Mouse (Mus musculus) left cerebral cortex, postnatal 14 days (tissue): ENCODE measurements around the gene Bhlhe40. TPM values are rescaled to one million over a fixed set of nuclear protein-coding genes. Genes with fewer than 3 reads are reported as not detected.

Experiments
- DNase-seq, 2 experiments: peaks; one replicate each; pipeline ENCODE4 v3.0.0; 2021 to 2022; ENCODE audit warnings: low spot score in 2 of 2, mixed read lengths in 1 of 2
- intact Hi-C: fragments of 180-260 bp; cut with DNase I; formaldehyde crosslinking; loops from one replicate; pipeline ENCODE4 v1.15.1; 2025
- long read RNA-seq, 2 experiments: library from polyadenylated mRNA; stranded (forward); transcript quantifications; one replicate each; pipeline ENCODE4 v2.0.0; 2021
- total RNA-seq, 2 experiments: library from RNA; stranded (reverse); gene quantifications; 2 replicates each; pipeline ENCODE4 v1.2.3; 2021

The Bhlhe40 gene
- 10 to 100 TPM; 55.2 to 77.3 TPM for total RNA-seq
- long read RNA-seq, experiment 1, transcript Bhlhe40-204 (1 exons, 2,620 nt): minor isoform, 12 of 68 reads
- long read RNA-seq, experiment 1, transcript Bhlhe40-201 (5 exons, 3,113 nt): major isoform, 52 of 68 reads
- long read RNA-seq, experiment 1, partial matches to known transcripts: 2 of 68 reads
- long read RNA-seq, experiment 1, other reads (novel, unspliced or antisense): 2 of 68 reads
- long read RNA-seq, experiment 2, transcript Bhlhe40-201 (5 exons, 3,113 nt): major isoform, 75 of 93 reads
- long read RNA-seq, experiment 2, transcript Bhlhe40-204 (1 exons, 2,620 nt): minor isoform, 12 of 93 reads
- long read RNA-seq, experiment 2, partial matches to known transcripts: 2 of 93 reads
- long read RNA-seq, experiment 2, other reads (novel, unspliced or antisense): 4 of 93 reads

- intact Hi-C loops: loop anchor here (1.0 to 5.0 kb wide), 4 partner anchors 48 to 203 kb away; no protein-coding TSS in a partner anchor
- DNase-seq: peak; percentile 86 to 97
Measured at GRCm38 (mm10) chr6:108660206-108660877, at the start of gene Bhlhe40. Gene Bhlhe40 (plus strand): TSS chr6:108660629.

GRCm38 (mm10) chr6:108611663-108612062 is 48.8 kb upstream of the Bhlhe40 start:
- no peak for DNase-seq
- intact Hi-C loops: loop anchor here (5.0 kb wide), 1 partner anchor 36 kb away; no protein-coding TSS in a partner anchor

- intact Hi-C loops: no loop called here
- no peak for DNase-seq
Measured at GRCm38 (mm10) chr6:108618025-108618424, 42.4 kb upstream of the Bhlhe40 start.

- no peak for DNase-seq
- intact Hi-C loops: no loop called here
Measured at GRCm38 (mm10) chr6:108623028-108623565, 37.3 kb upstream of the Bhlhe40 start.

GRCm38 (mm10) chr6:108624915-108625314 is 35.5 kb upstream of the Bhlhe40 start:
- intact Hi-C loops: no loop called here
- no peak for DNase-seq

- no peak for DNase-seq
- intact Hi-C loops: no loop called here
Measured at GRCm38 (mm10) chr6:108630701-108631100, 29.7 kb upstream of the Bhlhe40 start.

- intact Hi-C loops: no loop called here
- no peak for DNase-seq
Measured at GRCm38 (mm10) chr6:108638157-108638833, 22.1 kb upstream of the Bhlhe40 start.

- intact Hi-C loops: no loop called here
- DNase-seq: no peak
Measured at GRCm38 (mm10) chr6:108642020-108642419, 18.4 kb upstream of the Bhlhe40 start.

- DNase-seq: no peak
- intact Hi-C loops: no loop called here
Measured at GRCm38 (mm10) chr6:108643035-108643434, 17.4 kb upstream of the Bhlhe40 start.

- DNase-seq: no peak
- intact Hi-C loops: no loop called here
Measured at GRCm38 (mm10) chr6:108644311-108644710, 16.1 kb upstream of the Bhlhe40 start.

GRCm38 (mm10) chr6:108647094-108647493 is 13.3 kb upstream of the Bhlhe40 start:
- no peak for DNase-seq
- intact Hi-C loops: loop anchor here (5.0 kb wide), 1 partner anchor 35 kb away; no protein-coding TSS in a partner anchor

- intact Hi-C loops: loop anchor here (5.0 kb wide), 1 partner anchor 36 kb away; no protein-coding TSS in a partner anchor
Measured at GRCm38 (mm10) chr6:108648072-108648471, 12.4 kb upstream of the Bhlhe40 start.

GRCm38 (mm10) chr6:108655861-108656260 is 4.6 kb upstream of the Bhlhe40 start:
- DNase-seq: no peak
- intact Hi-C loops: loop anchor here (5.0 kb wide), 1 partner anchor 104 kb away; no protein-coding TSS in a partner anchor

More at GRCm38 (mm10) chr6:108648072-108648471, 12.4 kb upstream of the Bhlhe40 start:
- no peak for DNase-seq

GRCm38 (mm10) chr6:108658051-108658415 is 2.4 kb upstream of the Bhlhe40 start:
- DNase-seq: no peak
- intact Hi-C loops: loop anchor here (5.0 kb wide), 1 partner anchor 106 kb away; no protein-coding TSS in a partner anchor

GRCm38 (mm10) chr6:108658416-108659201 is 1.8 kb upstream of the Bhlhe40 start:
- peak in 1 of 2 experiments; percentile 41 for DNase-seq
- intact Hi-C loops: loop anchor here (5.0 kb wide), 1 partner anchor 106 kb away; no protein-coding TSS in a partner anchor

GRCm38 (mm10) chr6:108659221-108659725 is 1.2 kb upstream of the Bhlhe40 start:
- intact Hi-C loops: loop anchor here (5.0 kb wide), 1 partner anchor 107 kb away; no protein-coding TSS in a partner anchor
- DNase-seq: peak; percentile 91 to 97

- DNase-seq: peak; percentile 88 to 91
- intact Hi-C loops: loop anchor here (1.0 to 5.0 kb wide), 5 partner anchors 49 to 202 kb away; no protein-coding TSS in a partner anchor
Measured at GRCm38 (mm10) chr6:108659726-108660205, 663 bp upstream of the Bhlhe40 start.

GRCm38 (mm10) chr6:108660878-108661389 is 505 bp downstream of the Bhlhe40 start:
- intact Hi-C loops: loop anchor here (1.0 to 5.0 kb wide), 5 partner anchors 48 to 235 kb away; no protein-coding TSS in a partner anchor
- no peak for DNase-seq
